Mouse (Mus musculus) retina, postnatal 7 days (tissue): Measurements from ENCODE around the gene Clba1.
"Not testable (repeated sequence)": the region's sequence is repeated elsewhere in the genome, so short reads cannot be mapped to it uniquely, and the experiment has no call there.

Experiments
- DNase-seq: peaks from one replicate; pipeline ENCODE4 v3.0.0-alpha.2; 2012; ENCODE audit warnings: low read depth, low spot score

The Clba1 gene

GRCm38 (mm10) chr12:112816866-112817265 lies 8.1 kb downstream of the Clba1 start:
- DNase-seq = not testable (repeated sequence)

- DNase-seq = no peak
These were observed 10.4 kb downstream of the Clba1 start for GRCm38 (mm10) chr12:112819057-112819662.

GRCm38 (mm10) chr12:112820401-112820999 lies 11.8 kb downstream of the Clba1 start:
- DNase-seq = no peak

- peak; percentile 47 for DNase-seq
These were observed 12.5 kb downstream of the Clba1 start for GRCm38 (mm10) chr12:112821216-112821615.

- no peak for DNase-seq
These were observed 13.2 kb downstream of the Clba1 start for GRCm38 (mm10) chr12:112821974-112822373.

- no peak for DNase-seq
These were observed 13.9 kb downstream of the Clba1 start for GRCm38 (mm10) chr12:112822676-112823075.

GRCm38 (mm10) chr12:112823221-112823620 lies 14.5 kb downstream of the Clba1 start:
- no peak for DNase-seq

- DNase-seq = no peak
These were observed 17.2 kb downstream of the Clba1 start for GRCm38 (mm10) chr12:112825901-112826300.

GRCm38 (mm10) chr12:112828501-112829243 lies 19.9 kb downstream of the Clba1 start:
- no peak for DNase-seq

GRCm38 (mm10) chr12:112829244-112829864 lies 20.6 kb downstream of the Clba1 start, which contains the start of gene Cdca4:
Gene Cdca4, minus strand, starts transcription at chr12:112829423.
- peak; percentile 97 for DNase-seq

GRCm38 (mm10) chr12:112830141-112830540 lies 21.4 kb downstream of the Clba1 start:
- no peak for DNase-seq

- no peak for DNase-seq
These were observed 21.8 kb downstream of the Clba1 start for GRCm38 (mm10) chr12:112830570-112830969.

- DNase-seq = no peak
These were observed 23.7 kb downstream of the Clba1 start for GRCm38 (mm10) chr12:112832411-112832810.

GRCm38 (mm10) chr12:112833527-112833926 lies 24.8 kb downstream of the Clba1 start:
- no peak for DNase-seq

GRCm38 (mm10) chr12:112835046-112835445 lies 26.3 kb downstream of the Clba1 start:
- no peak for DNase-seq

- DNase-seq = no peak
These were observed 31.7 kb downstream of the Clba1 start for GRCm38 (mm10) chr12:112840209-112841086.

GRCm38 (mm10) chr12:112841338-112841892 lies 32.7 kb downstream of the Clba1 start:
- DNase-seq = not testable (repeated sequence)

GRCm38 (mm10) chr12:112842128-112842527 lies 33.4 kb downstream of the Clba1 start:
- DNase-seq = not testable (repeated sequence)

- DNase-seq = peak; percentile 79
These were observed 35.1 kb downstream of the Clba1 start for GRCm38 (mm10) chr12:112843803-112844202.

GRCm38 (mm10) chr12:112847880-112848279 lies 39.1 kb downstream of the Clba1 start:
- DNase-seq = no peak
